Mouse (Mus musculus) MEL-GATA-1-ER (cell line): Measurements from ENCODE around the gene Trpm4.
A peak's percentile ranks its signal among the peaks of the same experiment; 100 is the strongest.

Source experiments
- DNase-seq: peaks from one replicate; pipeline ENCODE4 v3.0.0-alpha.2; 2012; ENCODE audit warnings: low read depth; ENCODE audit errors: extremely low read depth

The Trpm4 gene

GRCm38 (mm10) chr7:45353041-45353440 lies 19.5 kb upstream of the Trpm4 start:
- DNase-seq: no peak

GRCm38 (mm10) chr7:45346905-45347304 lies 13.3 kb upstream of the Trpm4 start:
- no peak for DNase-seq

- no peak for DNase-seq
These were observed 10.0 kb upstream of the Trpm4 start for GRCm38 (mm10) chr7:45343543-45343942.

- no peak for DNase-seq
These were observed 8.5 kb upstream of the Trpm4 start for GRCm38 (mm10) chr7:45342081-45342480.

- DNase-seq: peak; percentile 93
These were observed 7.7 kb upstream of the Trpm4 start for GRCm38 (mm10) chr7:45341303-45341702.

DNA sequence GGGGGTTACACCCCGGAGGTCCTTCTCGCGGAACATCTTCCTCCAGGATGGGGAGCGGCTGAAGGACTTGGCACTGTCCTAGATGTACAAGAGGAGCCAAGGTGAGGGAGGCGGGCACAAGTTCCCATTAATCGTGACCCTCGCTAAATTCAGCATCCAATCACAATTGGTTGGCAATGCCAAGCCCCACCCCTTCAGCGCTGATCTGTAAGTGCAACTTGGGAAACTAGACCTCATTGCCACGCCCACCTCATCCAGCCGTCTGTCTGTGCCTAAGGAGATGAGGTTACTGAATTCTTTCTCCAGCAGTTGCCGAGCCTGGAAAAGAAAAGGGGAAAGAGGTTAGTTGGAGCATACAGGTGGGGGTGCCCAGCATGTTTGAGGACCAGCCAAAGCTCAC lies 7.1 kb upstream of the Trpm4 start:
- DNase-seq: peak; percentile 91

DNA sequence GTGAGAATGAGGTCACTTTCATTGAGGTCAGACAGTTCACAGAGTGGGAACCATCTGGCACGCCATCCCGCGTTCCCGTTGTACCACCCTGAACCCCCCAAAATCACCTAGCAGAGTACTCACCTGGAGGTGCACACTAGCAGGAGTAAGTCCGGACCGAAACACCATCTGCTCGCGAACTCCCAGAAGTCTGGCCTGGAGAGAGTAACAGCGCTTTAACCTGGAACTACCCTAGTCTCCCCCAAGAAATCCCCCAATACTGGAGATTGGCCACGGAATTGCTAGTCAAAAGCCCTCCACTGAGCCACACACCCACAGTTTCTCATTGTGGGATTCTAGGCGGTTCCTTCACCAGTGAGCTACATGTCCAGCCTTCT lies 6.5 kb upstream of the Trpm4 start:
- DNase-seq: no peak

DNA sequence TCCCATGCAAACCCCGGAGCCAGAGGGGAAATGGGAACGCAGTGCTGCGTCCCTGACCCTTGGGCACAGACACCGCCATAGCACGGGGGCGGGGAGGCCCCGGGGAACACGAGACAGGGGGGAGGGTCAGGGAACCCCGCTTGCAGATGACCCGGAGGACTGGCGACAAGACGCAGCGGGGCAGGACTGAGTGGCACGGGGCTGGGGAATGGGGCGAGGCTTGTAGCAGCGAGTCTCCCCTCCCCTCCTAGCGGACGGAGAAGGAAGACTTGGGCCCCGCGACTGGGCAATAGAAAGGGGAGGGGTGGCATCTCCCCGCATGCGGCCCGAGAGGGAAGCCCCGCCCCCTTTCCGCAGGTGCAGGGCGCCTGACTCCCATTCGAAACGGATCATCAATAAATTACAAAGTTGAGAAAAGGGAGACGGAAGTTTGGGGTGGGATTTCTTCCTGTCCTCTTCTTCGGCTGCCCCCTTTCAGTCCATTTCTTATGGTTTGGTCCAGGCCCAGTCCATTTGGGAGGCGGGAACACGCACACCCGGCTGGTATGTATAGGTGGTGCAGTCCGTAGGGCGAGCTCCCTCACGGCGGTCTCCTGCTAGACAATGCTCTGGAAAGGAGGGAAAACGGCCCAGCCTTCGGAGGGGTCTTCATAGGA lies 6.0 kb upstream of the Trpm4 start:
- DNase-seq: peak; percentile 72

GRCm38 (mm10) chr7:45338161-45338911 lies 4.8 kb upstream of the Trpm4 start:
- no peak for DNase-seq

GRCm38 (mm10) chr7:45337469-45337868 lies 3.9 kb upstream of the Trpm4 start:
- no peak for DNase-seq

DNA sequence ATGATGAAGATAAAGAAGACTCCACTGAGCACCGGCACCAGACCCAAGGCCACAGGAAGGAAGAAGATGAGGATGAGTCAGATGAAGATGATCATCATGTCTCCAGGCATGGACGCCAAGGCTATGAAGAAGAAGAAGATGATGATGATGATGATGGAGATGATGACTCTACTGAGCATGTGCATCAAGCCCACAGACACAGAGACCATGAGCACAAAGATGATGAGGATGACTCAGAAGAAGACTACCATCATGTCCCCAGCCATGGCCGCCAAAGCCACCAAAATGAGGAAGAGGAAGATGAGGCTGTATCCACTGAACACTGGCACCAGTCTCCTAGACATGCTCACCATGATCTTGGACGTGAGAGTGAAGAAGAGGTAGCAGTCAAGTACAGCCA lies 2.7 kb upstream of the Trpm4 start:
- no peak for DNase-seq

DNA sequence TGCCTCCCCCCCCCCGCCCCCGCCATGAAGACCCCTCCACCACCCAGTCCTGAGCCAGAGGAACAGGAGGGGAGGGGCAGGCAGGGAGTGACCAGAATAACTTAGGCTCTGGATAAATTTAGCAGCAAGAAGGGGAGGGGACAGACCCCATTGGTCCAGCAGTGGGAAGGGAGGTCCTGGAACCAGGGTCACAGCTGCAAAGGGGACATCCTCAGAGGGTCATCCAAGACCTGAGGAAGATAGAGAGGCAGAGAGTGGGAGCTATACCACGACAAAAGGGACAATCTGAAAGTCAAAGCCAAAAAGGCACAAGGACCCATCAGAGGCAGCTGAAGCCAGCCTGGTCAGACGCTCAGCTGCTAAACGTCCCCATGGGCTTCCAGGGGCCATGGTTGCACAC lies 1.5 kb upstream of the Trpm4 start, which contains the start of gene Hrc:
Hrc (plus strand) TSS at position 235 of the 400 bp plus-strand sequence.
- DNase-seq: no peak

GRCm38 (mm10) chr7:45334605-45335004 lies 1.0 kb upstream of the Trpm4 start:
- no peak for DNase-seq

GRCm38 (mm10) chr7:45332685-45333425 lies 725 bp downstream of the Trpm4 start:
- DNase-seq: no peak

GRCm38 (mm10) chr7:45331502-45331901 lies 2.1 kb downstream of the Trpm4 start:
- DNase-seq: no peak

DNA sequence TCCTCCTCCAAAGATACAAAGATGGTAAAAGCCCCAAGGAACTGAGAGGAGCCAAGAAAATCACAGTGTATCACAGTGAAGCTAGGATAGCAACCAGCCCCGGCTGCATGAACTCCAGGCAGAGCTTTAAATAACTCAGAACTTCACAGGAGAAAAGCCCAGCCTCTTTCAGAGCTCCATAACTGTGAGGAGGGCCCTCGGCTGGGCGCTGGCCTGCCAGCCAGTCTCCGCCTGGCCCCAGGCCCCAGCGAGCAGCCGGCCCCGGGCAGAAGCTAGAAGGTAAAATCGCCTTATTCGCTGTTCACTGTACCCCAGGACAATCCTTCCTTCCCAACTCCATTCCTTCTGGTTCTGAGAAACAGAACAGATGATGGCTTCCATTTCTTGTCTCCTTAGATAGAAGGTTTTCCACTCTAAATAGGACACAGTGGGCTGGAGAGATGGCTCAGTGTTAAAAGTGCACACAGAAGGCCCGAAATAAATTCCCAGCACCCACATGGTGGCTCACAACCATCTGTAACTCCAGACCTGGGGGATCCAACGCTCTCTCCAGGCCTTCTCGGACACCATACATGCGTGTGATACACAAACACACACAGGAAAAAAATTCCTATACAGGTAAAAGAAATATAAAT lies 4.6 kb downstream of the Trpm4 start:
- DNase-seq: no peak

- no peak for DNase-seq
These were observed 7.8 kb downstream of the Trpm4 start for GRCm38 (mm10) chr7:45325800-45326199.

DNA sequence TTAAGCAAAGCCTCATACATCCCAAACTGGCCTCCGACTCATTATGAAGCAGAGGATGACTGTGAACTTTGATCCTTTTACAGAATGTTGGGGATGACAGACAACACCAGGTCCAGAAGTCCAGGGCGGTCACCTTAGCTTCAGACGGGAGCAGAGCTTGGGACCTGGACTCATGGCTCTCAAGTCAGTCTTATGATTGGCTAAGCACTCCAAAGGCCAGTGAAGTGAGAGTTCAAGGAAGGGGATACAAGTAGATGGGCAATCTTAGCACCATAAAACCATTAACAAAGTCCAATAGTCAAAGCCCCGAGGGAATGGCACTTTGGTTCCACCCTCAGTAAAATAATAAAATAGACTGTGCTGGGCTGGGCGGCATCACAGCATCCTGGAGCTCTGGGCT lies 10.5 kb downstream of the Trpm4 start:
- no peak for DNase-seq

DNA sequence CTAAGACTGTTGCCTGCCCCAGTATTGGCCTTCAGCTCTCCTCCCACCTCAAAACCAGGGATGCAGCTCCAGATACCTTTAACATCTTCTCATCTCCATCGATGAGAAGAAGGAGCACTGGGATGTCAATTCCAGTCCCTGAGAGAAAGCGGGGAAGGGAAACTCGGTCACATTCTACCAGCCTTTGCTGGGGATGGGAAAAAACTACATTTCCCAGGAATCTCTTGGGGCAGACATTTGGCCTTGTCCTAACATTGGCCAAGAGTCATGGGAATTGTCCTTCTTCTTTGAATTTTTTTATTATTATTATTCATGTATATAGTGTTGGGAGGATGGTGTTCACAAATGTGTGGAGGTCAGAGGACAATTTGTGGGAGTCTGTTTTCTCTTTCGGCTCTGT lies 11.3 kb downstream of the Trpm4 start:
- no peak for DNase-seq

- no peak for DNase-seq
These were observed 17.0 kb downstream of the Trpm4 start for GRCm38 (mm10) chr7:45316536-45316935.

DNA sequence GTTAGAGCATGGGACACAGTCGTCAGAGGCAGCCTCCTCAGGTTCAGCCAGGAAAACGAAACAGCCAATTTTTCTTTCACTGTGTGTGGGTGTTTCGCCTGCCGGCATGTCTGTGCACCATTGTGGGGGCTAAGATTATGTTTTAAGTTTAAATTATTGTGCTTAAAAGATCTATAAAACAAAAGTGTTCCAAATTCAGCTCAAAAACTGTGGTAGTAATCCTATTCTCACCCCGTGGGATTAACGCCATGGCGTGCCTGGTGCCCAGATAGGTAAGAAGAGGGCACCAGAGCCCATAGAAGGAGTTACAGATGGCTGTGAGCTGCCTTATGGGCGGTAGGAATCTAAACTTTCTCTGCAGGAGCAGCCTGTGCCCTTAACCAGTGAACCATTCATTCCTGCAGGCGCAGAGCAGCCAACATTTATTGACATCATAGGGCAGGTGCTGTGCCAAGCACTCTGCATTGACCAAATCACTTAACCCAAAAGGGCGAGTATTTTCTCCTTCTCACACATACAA lies 18.3 kb downstream of the Trpm4 start:
- DNase-seq: no peak

GRCm38 (mm10) chr7:45313495-45313894 lies 20.1 kb downstream of the Trpm4 start:
- no peak for DNase-seq
